Mouse (Mus musculus) kidney, postnatal 0 days (tissue): ENCODE results near the gene Dlg3. TPM values are rescaled to one million over a fixed set of nuclear protein-coding genes. Genes with fewer than 3 reads are reported as not detected.

Source experiments
- ATAC-seq: fragments of 200-750 bp; cut with Nextera tagmentation; replicated peaks from 2 replicates; pipeline ENCODE4 v1.8.0; 2017; ENCODE audit warnings: low read depth, moderate number of reproducible peaks, moderate TSS enrichment, moderate library complexity; ENCODE audit not compliant: low FRiP score
- DNase-seq: peaks from one replicate; pipeline ENCODE4 v3.0.0-alpha.2; 2016; ENCODE audit warnings: low spot score
- H3K27ac ChIP-seq: fragments of 300-500 bp; sonication (generic); 2 replicates; pipeline ENCODE4 v1.5.1; 2014; ENCODE audit warnings: mild to moderate bottlenecking
- H3K27me3 ChIP-seq: fragments of 300-500 bp; sonication (generic); 2 replicates; pipeline ENCODE4 v1.6.1; 2014; ENCODE audit warnings: low read length, mixed read lengths; ENCODE audit not compliant: insufficient read depth
- H3K36me3 ChIP-seq: fragments of 300-500 bp; sonication (generic); 2 replicates; pipeline ENCODE4 v1.6.1; 2014; ENCODE audit warnings: low read length, mixed read lengths; ENCODE audit not compliant: insufficient read depth
- H3K4me1 ChIP-seq: fragments of 300-500 bp; sonication (generic); replicated peaks from 2 replicates; pipeline ENCODE4 v1.6.1; 2014; ENCODE audit warnings: antibody characterized with exemption, low read length, mixed read lengths; ENCODE audit not compliant: insufficient read depth
- H3K4me2 ChIP-seq: fragments of 300-500 bp; sonication (generic); 2 replicates; pipeline ENCODE4 v1.6.1; 2014; ENCODE audit warnings: mild to moderate bottlenecking, low read length, moderate library complexity, mixed read lengths
- H3K4me3 ChIP-seq: fragments of 300-500 bp; sonication (generic); replicated peaks from 2 replicates; pipeline ENCODE4 v1.5.1; 2014; ENCODE audit warnings: low read depth, low read length
- H3K9ac ChIP-seq: fragments of 300-500 bp; sonication (generic); 2 replicates; pipeline ENCODE4 v1.6.1; 2014; ENCODE audit warnings: low read depth, low read length
- H3K9me3 ChIP-seq: fragments of 300-500 bp; sonication (generic); replicated peaks from 2 replicates; pipeline ENCODE4 v1.6.1; 2016; ENCODE audit warnings: low read length, inconsistent platforms, mixed read lengths
- CTCF ChIP-seq: IDR thresholded peaks from 2 replicates; pipeline ENCODE4 v1.5.1; 2016; ENCODE audit warnings: antibody characterized with exemption, low read depth, mild to moderate bottlenecking, moderate library complexity
- WGBS: fragments of 180-500 bp; shearing (Covaris S2); extraction: QIAGEN DNeasy Blood & Tissue Kit; methylation state at CpG from one replicate; pipeline ENCODE4 v1.1.7; 2014; 5-methylcytosine and 5-hydroxymethylcytosine counted together
- polyA plus RNA-seq: library from polyadenylated mRNA; unstranded; fragments of >200 nt; fragmentation: Nextera tagmentation; extraction: Ambion mirVana; gene quantifications from 2 replicates; pipeline ENCODE4 v1.2.1, GENCODE M21; 2015

Dlg3 gene
- polyA plus RNA-seq, 1 experiment from 2014 or later: 1.8 TPM

GRCm38 (mm10) chrX:100774341-100774811 is 6.9 kb downstream of the Dlg3 start:
- Histone ChIP-seq H3K9ac (peak overlapping the region; percentile 64), H3K4me1 (no peaks in the 10 kb centered on the region), H3K4me3 (peak overlapping the region; percentile 43), H3K27ac (no peak overlapping the region; the same call in 1 of the 2 replicates), H3K36me3 (no peaks in the 10 kb centered on the region), H3K4me2 (peak overlapping the region; percentile 61), H3K27me3 (no peaks in the 10 kb centered on the region), H3K9me3 (no peaks in the 10 kb centered on the region)
- peak; percentile 70 for TF ChIP-seq CTCF
- peak; percentile 57; the same call in 1 of the 2 replicates for ATAC-seq
- 22% methylated on average over 23 of the region's 23 CpGs for WGBS
- peak; percentile 68 for DNase-seq

- WGBS: 71% methylated on average over 3 of the region's 3 CpGs
- ATAC-seq (no peak), DNase-seq (no peak)
- Histone ChIP-seq H3K27ac (no peak overlapping the region), H3K4me1 (no peaks in the 10 kb centered on the region), H3K9me3 (no peaks in the 10 kb centered on the region), H3K4me3 (no peak overlapping the region), H3K4me2 (no peak overlapping the region), H3K9ac (no peak overlapping the region), H3K36me3 (no peaks in the 10 kb centered on the region), H3K27me3 (no peaks in the 10 kb centered on the region)
- no peak for TF ChIP-seq CTCF
These were observed 7.9 kb downstream of the Dlg3 start for GRCm38 (mm10) chrX:100775405-100775804.

- H3K9ac ChIP-seq: no peak overlapping the region
- H3K27ac ChIP-seq: peak overlapping the region; percentile 50; the same call in 1 of the 2 replicates
- peak overlapping the region; percentile 48 for H3K4me3 ChIP-seq
- H3K9me3 ChIP-seq: no peaks in the 10 kb centered on the region
- no peaks in the 10 kb centered on the region for H3K36me3 ChIP-seq
- WGBS: 28% methylated on average over 9 of the region's 9 CpGs
- no peaks in the 10 kb centered on the region for H3K27me3 ChIP-seq
- DNase-seq (peak; percentile 77), ATAC-seq (peak; percentile 64)
- TF ChIP-seq CTCF: peak; percentile 78
- peak overlapping the region; percentile 59 for H3K4me2 ChIP-seq
- no peaks in the 10 kb centered on the region for H3K4me1 ChIP-seq
These were observed 9.0 kb downstream of the Dlg3 start for GRCm38 (mm10) chrX:100776494-100776893.

GRCm38 (mm10) chrX:100776985-100777654 is 9.6 kb downstream of the Dlg3 start:
- Histone ChIP-seq H3K9me3 (no peaks in the 10 kb centered on the region), H3K9ac (peak overlapping the region; percentile 67), H3K4me1 (no peaks in the 10 kb centered on the region), H3K4me2 (peak overlapping the region; percentile 59), H3K27ac (peak overlapping the region; percentile 84), H3K36me3 (no peaks in the 10 kb centered on the region), H3K27me3 (no peaks in the 10 kb centered on the region), H3K4me3 (peak overlapping the region; percentile 48)
- no peak for TF ChIP-seq CTCF
- 28% methylated on average over 38 of the region's 49 CpGs for WGBS
- DNase-seq: peak; percentile 74
- peak; percentile 96 for ATAC-seq

GRCm38 (mm10) chrX:100777655-100778234 is 10.2 kb downstream of the Dlg3 start:
- WGBS: 24% methylated on average over 10 of the region's 10 CpGs
- no peak for ATAC-seq

GRCm38 (mm10) chrX:100778397-100778796 is 10.9 kb downstream of the Dlg3 start:
- Histone ChIP-seq H3K36me3 (no peaks in the 10 kb centered on the region), H3K4me2 (peak overlapping the region; percentile 59), H3K27ac (no peak overlapping the region), H3K27me3 (no peaks in the 10 kb centered on the region), H3K9ac (no peak overlapping the region), H3K4me1 (no peaks in the 10 kb centered on the region), H3K9me3 (no peaks in the 10 kb centered on the region), H3K4me3 (no peak overlapping the region)
- TF ChIP-seq CTCF: no peak
- no peak for DNase-seq
- 40% methylated on average over 5 of the region's 5 CpGs for WGBS
- ATAC-seq: no peak

More at GRCm38 (mm10) chrX:100777655-100778234, 10.2 kb downstream of the Dlg3 start:
- no peak for DNase-seq
- Histone ChIP-seq H3K36me3 (no peaks in the 10 kb centered on the region), H3K27me3 (no peaks in the 10 kb centered on the region), H3K4me1 (no peaks in the 10 kb centered on the region), H3K4me2 (peak overlapping the region; percentile 59), H3K4me3 (peak overlapping the region; percentile 48), H3K9ac (peak overlapping the region; percentile 67), H3K9me3 (no peaks in the 10 kb centered on the region), H3K27ac (peak overlapping the region; percentile 84)
- TF ChIP-seq CTCF: no peak
